Mouse (Mus musculus) ES-E14 (cell line): ENCODE measurements around the gene Sppl2a.

Experiments
- CHD2 ChIP-seq: IDR thresholded peaks from 2 replicates; pipeline ENCODE4 v1.6.1; 2014; ENCODE audit warnings: mild to moderate bottlenecking, low read depth, low read length, inconsistent platforms
- HCFC1 ChIP-seq: IDR thresholded peaks from 2 replicates; pipeline ENCODE4 v1.6.1; 2012; ENCODE audit warnings: low read length, inconsistent platforms, borderline replicate concordance; ENCODE audit not compliant: insufficient read depth
- MAFK ChIP-seq: IDR thresholded peaks from 2 replicates; pipeline ENCODE4 v1.6.1; 2014; ENCODE audit warnings: mild to moderate bottlenecking, low read depth, low read length, inconsistent platforms; ENCODE audit not compliant: insufficient read depth
- ZC3H11A ChIP-seq: IDR thresholded peaks from 2 replicates; pipeline ENCODE4 v1.6.1; 2012; ENCODE audit warnings: low read depth, mild to moderate bottlenecking, inconsistent platforms, low read length, borderline replicate concordance
- ZNF384 ChIP-seq: IDR thresholded peaks from 2 replicates; pipeline ENCODE4 v1.6.1; 2012; ENCODE audit warnings: low read depth, low read length, inconsistent platforms

DNA sequence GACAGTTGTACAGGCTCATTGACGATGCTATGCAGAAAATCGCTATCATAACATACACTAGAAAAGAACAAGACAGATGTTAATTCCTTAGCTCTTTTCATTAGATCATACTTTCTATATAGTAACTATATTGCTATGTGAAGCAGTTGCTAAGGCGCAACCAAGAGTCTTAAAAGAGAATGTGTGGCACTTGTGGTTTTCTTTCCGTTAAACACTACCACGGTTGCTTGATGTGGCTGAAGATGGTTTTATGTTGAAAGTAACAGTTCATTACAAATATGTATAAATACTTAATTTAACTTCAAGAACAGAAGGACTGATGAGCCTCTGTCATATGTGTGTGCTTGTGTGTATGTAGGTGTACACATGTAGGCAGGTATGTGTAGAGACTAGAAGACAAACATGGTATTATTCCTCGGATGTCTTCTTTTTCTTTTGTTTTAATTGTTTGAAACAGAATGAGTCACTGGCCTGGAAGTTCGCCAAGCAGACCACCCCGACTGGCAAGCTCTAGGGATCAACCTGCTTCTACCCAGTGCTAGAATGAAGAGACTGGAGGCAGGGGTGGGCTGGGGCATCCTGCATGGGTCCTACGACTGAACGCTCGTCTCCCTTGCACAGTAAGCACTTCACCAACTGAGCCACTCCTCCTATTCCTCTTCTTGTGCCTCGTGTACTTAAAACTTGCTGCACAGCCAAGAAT, 12.5 kb downstream of the Sppl2a start:
- no peak for TF ChIP-seq MAFK
- no peak for TF ChIP-seq CHD2
- no peak for TF ChIP-seq ZNF384
- TF ChIP-seq ZC3H11A: no peak
- TF ChIP-seq HCFC1: no peak
